Mouse (Mus musculus): ENCODE measurements at regions not wholly inside any gene's neighbourhood (a gene's known extent, or its start where the extent isn't known, plus 50 kb on each side); places are given as distances from the start of the nearest gene placed in this dataset.

DNA sequence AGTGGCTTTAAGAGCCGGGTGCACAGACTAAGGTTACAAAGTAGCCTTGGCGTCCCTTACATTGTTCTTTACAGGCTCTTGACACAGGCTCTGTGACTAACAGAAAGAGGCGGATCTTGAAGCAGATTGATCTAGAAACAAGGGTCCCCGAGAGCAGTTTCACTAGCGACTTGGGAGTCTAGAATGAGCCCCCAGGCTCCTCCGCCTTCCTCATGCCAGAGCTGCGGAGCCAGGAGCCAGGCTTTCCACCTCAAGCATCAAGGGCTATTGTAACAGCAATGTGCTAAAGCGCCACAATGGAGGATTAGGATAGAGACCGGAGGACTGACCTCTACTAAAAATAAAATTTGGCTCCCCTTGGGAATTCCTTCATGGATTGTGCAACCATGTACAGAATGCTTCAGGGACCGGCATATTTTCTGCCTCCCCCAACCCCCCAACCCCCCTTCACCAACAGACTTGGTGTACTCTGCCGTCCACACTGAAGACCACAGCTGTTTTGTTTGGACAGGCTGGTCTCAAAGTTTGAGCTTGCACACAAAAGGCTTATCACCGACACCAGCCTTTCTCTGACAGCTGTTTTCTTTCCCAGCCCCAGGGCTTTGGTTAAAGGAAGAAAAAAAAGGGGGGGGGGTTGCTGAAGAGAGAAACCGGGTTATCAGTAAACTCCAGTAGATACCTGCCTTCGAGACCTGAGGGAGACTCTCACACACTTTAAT is 60.2 kb upstream of the Gm10295 start:
- TF ChIP-seq EP300 (IDR thresholded peaks at IDR 0.05; ENCODE audit: low read length) (no peak), CTCF (conservative IDR thresholded peaks at IDR 0.05 in 1 of 2, IDR thresholded peaks at IDR 0.05 in 1 of 2; ENCODE audit: low read depth in 2 of 2, low read length in 2 of 2) (no peak), MAFK (IDR thresholded peaks at IDR 0.05; ENCODE audit: insufficient replicate concordance, low read length) (no peak)

Data from CH12.LX (cell line).